Mouse (Mus musculus): Measurements from ENCODE around the gene Pik3c2a. TPM values are rescaled to one million over a fixed set of nuclear protein-coding genes. Genes with fewer than 3 reads are reported as not detected.
A peak's percentile ranks its signal among the peaks of the same experiment; 100 is the strongest.

The Pik3c2a gene
- polyA plus RNA-seq, 1 experiment = 1.8 TPM

- DNase-seq (ENCODE audit: low read depth in 1 of 2, low spot score in 2 of 2) = no peak
- H3K27ac ChIP-seq (ENCODE audit: insufficient read depth, low read length) = no peak overlapping the region
- TF ChIP-seq POLR2A (IDR thresholded peaks at IDR 0.05; ENCODE audit: low read depth, low read length) = no peak
- no peak overlapping the region for H3K4me3 ChIP-seq (ENCODE audit: extremely low read depth, insufficient read depth, insufficient read length)
- peaks cover 2% of the 10 kb centered on the region; the same call in 1 of the 2 replicates for H3K4me1 ChIP-seq (ENCODE audit: control insufficient read depth, insufficient read depth, insufficient read length)
- no peaks in the 10 kb centered on the region for H3K27me3 ChIP-seq (ENCODE audit: control insufficient read depth, insufficient read depth, low read length)
- no peaks in the 10 kb centered on the region for H3K36me3 ChIP-seq (ENCODE audit: control insufficient read depth, insufficient read depth, low read length)
These were observed 32.6 kb upstream of the Pik3c2a start for GRCm38 (mm10) chr7:116475836-116476235.

GRCm38 (mm10) chr7:116462114-116462513, 18.9 kb upstream of the Pik3c2a start:
- Histone ChIP-seq H3K27ac (ENCODE audit: insufficient read depth, low read length) (no peak overlapping the region), H3K4me3 (ENCODE audit: extremely low read depth, insufficient read depth, insufficient read length) (no peak overlapping the region), H3K27me3 (ENCODE audit: control insufficient read depth, insufficient read depth, low read length) (no peaks in the 10 kb centered on the region), H3K36me3 (ENCODE audit: control insufficient read depth, insufficient read depth, low read length) (no peaks in the 10 kb centered on the region), H3K4me1 (ENCODE audit: control insufficient read depth, insufficient read depth, insufficient read length) (no peaks in the 10 kb centered on the region)
- 20% methylated on average over 8 of the region's 8 CpGs for WGBS
- no peak for DNase-seq (ENCODE audit: low read depth in 1 of 2, low spot score in 2 of 2)
- TF ChIP-seq CTCF (IDR thresholded peaks at IDR 0.05; ENCODE audit: extremely low read depth, insufficient read depth, insufficient read length, insufficient replicate concordance) (no peak), POLR2A (IDR thresholded peaks at IDR 0.05; ENCODE audit: low read depth, low read length) (no peak)

- no peaks in the 10 kb centered on the region for H3K27me3 ChIP-seq (ENCODE audit: control insufficient read depth, insufficient read depth, low read length)
- TF ChIP-seq POLR2A (IDR thresholded peaks at IDR 0.05; ENCODE audit: low read depth, low read length) (no peak), CTCF (IDR thresholded peaks at IDR 0.05; ENCODE audit: extremely low read depth, insufficient read depth, insufficient read length, insufficient replicate concordance) (peak; percentile 19; the same call in 1 of the 2 replicates)
- H3K36me3 ChIP-seq (ENCODE audit: control insufficient read depth, insufficient read depth, low read length) = no peaks in the 10 kb centered on the region
- no peak overlapping the region for H3K4me3 ChIP-seq (ENCODE audit: extremely low read depth, insufficient read depth, insufficient read length)
- whole genome bisulfite sequencing = 21% methylated on average over 3 of the region's 3 CpGs
- no peaks in the 10 kb centered on the region for H3K4me1 ChIP-seq (ENCODE audit: control insufficient read depth, insufficient read depth, insufficient read length)
- peak; percentile 56 to 89 for DNase-seq (ENCODE audit: low read depth in 1 of 2, low spot score in 2 of 2)
- no peak overlapping the region for H3K27ac ChIP-seq (ENCODE audit: insufficient read depth, low read length)
These were observed 15.8 kb upstream of the Pik3c2a start for GRCm38 (mm10) chr7:116458985-116459441.

GRCm38 (mm10) chr7:116457391-116457790, 14.1 kb upstream of the Pik3c2a start:
- Histone ChIP-seq H3K27ac (ENCODE audit: insufficient read depth, low read length) (no peak overlapping the region), H3K4me1 (ENCODE audit: control insufficient read depth, insufficient read depth, insufficient read length) (no peaks in the 10 kb centered on the region), H3K27me3 (ENCODE audit: control insufficient read depth, insufficient read depth, low read length) (no peaks in the 10 kb centered on the region), H3K4me3 (ENCODE audit: extremely low read depth, insufficient read depth, insufficient read length) (no peak overlapping the region), H3K36me3 (ENCODE audit: control insufficient read depth, insufficient read depth, low read length) (no peaks in the 10 kb centered on the region)
- TF ChIP-seq POLR2A (IDR thresholded peaks at IDR 0.05; ENCODE audit: low read depth, low read length) (no peak), CTCF (IDR thresholded peaks at IDR 0.05; ENCODE audit: extremely low read depth, insufficient read depth, insufficient read length, insufficient replicate concordance) (no peak)
- WGBS = 79% methylated on average over 6 of the region's 6 CpGs
- DNase-seq (ENCODE audit: low read depth in 1 of 2, low spot score in 2 of 2) = no peak

GRCm38 (mm10) chr7:116456964-116457363, 13.7 kb upstream of the Pik3c2a start:
- TF ChIP-seq POLR2A (IDR thresholded peaks at IDR 0.05; ENCODE audit: low read depth, low read length) (no peak), CTCF (IDR thresholded peaks at IDR 0.05; ENCODE audit: extremely low read depth, insufficient read depth, insufficient read length, insufficient replicate concordance) (no peak)
- DNase-seq (ENCODE audit: low read depth in 1 of 2, low spot score in 2 of 2) = no peak
- Histone ChIP-seq H3K4me1 (ENCODE audit: control insufficient read depth, insufficient read depth, insufficient read length) (no peaks in the 10 kb centered on the region), H3K27ac (ENCODE audit: insufficient read depth, low read length) (no peak overlapping the region), H3K27me3 (ENCODE audit: control insufficient read depth, insufficient read depth, low read length) (no peaks in the 10 kb centered on the region), H3K4me3 (ENCODE audit: extremely low read depth, insufficient read depth, insufficient read length) (no peak overlapping the region), H3K36me3 (ENCODE audit: control insufficient read depth, insufficient read depth, low read length) (no peaks in the 10 kb centered on the region)
- 62% methylated on average over 4 of the region's 4 CpGs for WGBS

- 63% methylated on average over 3 of the region's 3 CpGs for WGBS
- no peak for TF ChIP-seq CTCF (IDR thresholded peaks at IDR 0.05; ENCODE audit: extremely low read depth, insufficient read depth, insufficient read length, insufficient replicate concordance)
- TF ChIP-seq POLR2A (IDR thresholded peaks at IDR 0.05; ENCODE audit: low read depth, low read length) = no peak
- H3K27ac ChIP-seq (ENCODE audit: insufficient read depth, low read length) = no peak overlapping the region
- peaks cover 4% of the 10 kb centered on the region; the same call in 1 of the 2 replicates for H3K4me1 ChIP-seq (ENCODE audit: control insufficient read depth, insufficient read depth, insufficient read length)
- 0 out of 2 replicates have a peak, but pooled peaks cover 1% of the 10 kb centered on the region for H3K27me3 ChIP-seq (ENCODE audit: control insufficient read depth, insufficient read depth, low read length)
- no peak for DNase-seq (ENCODE audit: low read depth in 1 of 2, low spot score in 2 of 2)
- no peaks in the 10 kb centered on the region for H3K36me3 ChIP-seq (ENCODE audit: control insufficient read depth, insufficient read depth, low read length)
- no peak overlapping the region for H3K4me3 ChIP-seq (ENCODE audit: extremely low read depth, insufficient read depth, insufficient read length)
These were observed 3.4 kb upstream of the Pik3c2a start for GRCm38 (mm10) chr7:116446645-116447044.

- no peaks in the 10 kb centered on the region for H3K36me3 ChIP-seq (ENCODE audit: control insufficient read depth, insufficient read depth, low read length)
- no peak overlapping the region for H3K27ac ChIP-seq (ENCODE audit: insufficient read depth, low read length)
- H3K4me3 ChIP-seq (ENCODE audit: extremely low read depth, insufficient read depth, insufficient read length) = 0 out of 2 replicates have a peak overlapping the region, but pooled peaks have one; percentile 93
- H3K4me1 ChIP-seq (ENCODE audit: control insufficient read depth, insufficient read depth, insufficient read length) = peaks cover 4% of the 10 kb centered on the region; the same call in 1 of the 2 replicates
- no peak for TF ChIP-seq POLR2A (IDR thresholded peaks at IDR 0.05; ENCODE audit: low read depth, low read length)
- no peak for TF ChIP-seq CTCF (IDR thresholded peaks at IDR 0.05; ENCODE audit: extremely low read depth, insufficient read depth, insufficient read length, insufficient replicate concordance)
- 28% methylated on average over 2 of the region's 2 CpGs for WGBS
- 0 out of 2 replicates have a peak, but pooled peaks cover 1% of the 10 kb centered on the region for H3K27me3 ChIP-seq (ENCODE audit: control insufficient read depth, insufficient read depth, low read length)
- DNase-seq (ENCODE audit: low read depth in 1 of 2, low spot score in 2 of 2) = no peak
These were observed 1.1 kb upstream of the Pik3c2a start for GRCm38 (mm10) chr7:116444326-116444809.
